Mouse (Mus musculus) bone marrow, adult 2 months (tissue): ENCODE results near the gene H1foo.

Source experiments
- CTCF ChIP-seq: fragments of 200-500 bp; IDR thresholded peaks from 2 replicates; pipeline ENCODE4 v1.5.1; 2011; ENCODE audit warnings: low read length, control low read depth; ENCODE audit not compliant: control insufficient read depth, insufficient read depth
- POLR2A ChIP-seq: fragments of 200-500 bp; IDR thresholded peaks from 2 replicates; pipeline ENCODE4 v1.6.1; 2011; ENCODE audit warnings: low read depth, mild to moderate bottlenecking, control low read depth, low read length, borderline replicate concordance; ENCODE audit not compliant: control insufficient read depth

DNA sequence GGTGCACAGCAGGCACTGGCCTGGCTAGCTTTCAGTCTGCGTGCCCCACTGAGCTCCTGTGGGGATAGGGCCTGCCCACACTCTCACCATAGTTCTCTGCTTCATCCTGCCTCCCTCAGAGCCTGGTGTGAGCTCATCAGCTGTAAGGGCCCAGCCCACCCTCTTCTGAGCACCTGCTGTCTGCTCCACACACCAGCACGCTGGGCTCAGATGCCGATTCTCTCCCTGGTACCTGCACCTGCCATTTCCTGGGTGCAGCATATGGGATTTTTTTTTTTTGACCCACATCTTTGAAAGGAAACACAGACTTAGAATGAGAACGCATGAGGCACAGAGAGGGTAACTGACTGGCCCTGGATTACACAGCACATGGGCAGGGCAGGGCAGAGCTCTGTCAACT lies 44.9 kb downstream of the H1foo start:
- TF ChIP-seq CTCF: no peak
- no peak for TF ChIP-seq POLR2A
